Mouse (Mus musculus) heart, embryonic 13.5 days (tissue): ENCODE data around the gene Rpap3. TPM values are rescaled to one million over a fixed set of nuclear protein-coding genes. Genes with fewer than 3 reads are reported as not detected.

Experiments
- ATAC-seq: fragments of 200-750 bp; cut with Nextera tagmentation; 2 replicates; pipeline ENCODE4 v1.8.0; 2017; ENCODE audit warnings: moderate TSS enrichment; ENCODE audit not compliant: insufficient number of reproducible peaks, low FRiP score, low TSS enrichment; ENCODE audit errors: extremely low read depth
- H3K27ac ChIP-seq: fragments of 300-500 bp; sonication (generic); replicated peaks from 2 replicates; pipeline ENCODE4 v1.5.1; 2015; ENCODE audit warnings: moderate library complexity, mild to moderate bottlenecking, inconsistent platforms
- H3K27me3 ChIP-seq: fragments of 300-500 bp; sonication (generic); replicated peaks from 2 replicates; pipeline ENCODE4 v1.6.1; 2015; ENCODE audit warnings: mild to moderate bottlenecking, inconsistent platforms
- H3K36me3 ChIP-seq: fragments of 300-500 bp; sonication (generic); 2 replicates; pipeline ENCODE4 v1.6.1; 2015; ENCODE audit warnings: mild to moderate bottlenecking, inconsistent platforms
- H3K4me1 ChIP-seq: fragments of 300-500 bp; sonication (generic); 2 replicates; pipeline ENCODE4 v1.6.1; 2015; ENCODE audit warnings: inconsistent platforms
- H3K4me2 ChIP-seq: fragments of 300-500 bp; sonication (generic); 2 replicates; pipeline ENCODE4 v1.6.1; 2015; ENCODE audit warnings: inconsistent platforms, mild to moderate bottlenecking, moderate library complexity
- H3K4me3 ChIP-seq: fragments of 300-500 bp; sonication (generic); 2 replicates; pipeline ENCODE4 v1.5.1; 2015; ENCODE audit warnings: moderate library complexity, mild to moderate bottlenecking, inconsistent platforms
- H3K9ac ChIP-seq: fragments of 300-500 bp; sonication (generic); 2 replicates; pipeline ENCODE4 v1.6.1; 2015; ENCODE audit warnings: inconsistent platforms, mild to moderate bottlenecking, moderate library complexity
- H3K9me3 ChIP-seq: fragments of 300-500 bp; sonication (generic); 2 replicates; pipeline ENCODE4 v1.6.1; 2016; ENCODE audit warnings: inconsistent platforms
- WGBS: fragments of 180-500 bp; shearing (Covaris S2); methylation state at CpG from one replicate; pipeline ENCODE4 v1.1.7; 2015; ENCODE audit warnings: mixed read lengths; 5-methylcytosine and 5-hydroxymethylcytosine counted together
- polyA plus RNA-seq: library from polyadenylated mRNA; unstranded; fragments of >200 nt; fragmentation: Nextera tagmentation; extraction: Ambion mirVana; gene quantifications from 2 replicates; pipeline ENCODE4 v1.2.1, GENCODE M21; 2015

Rpap3 gene
- polyA plus RNA-seq, 1 experiment from 2014 or later: 17.9 TPM

- WGBS: 31% methylated on average over 7 of the region's 7 CpGs
- H3K27ac ChIP-seq: no peak overlapping the region
- ATAC-seq: no peak
Measured at GRCm38 (mm10) chr15:97667437-97667836, 38.2 kb downstream of the Rpap3 start.

GRCm38 (mm10) chr15:97666457-97666770 lies 39.2 kb downstream of the Rpap3 start:
- Histone ChIP-seq H3K9ac (no peak overlapping the region), H3K27me3 (no peaks in the 10 kb centered on the region), H3K27ac (no peak overlapping the region), H3K36me3 (no peaks in the 10 kb centered on the region), H3K4me3 (no peak overlapping the region), H3K4me1 (peaks cover 9% of the 10 kb centered on the region), H3K4me2 (no peak overlapping the region), H3K9me3 (no peaks in the 10 kb centered on the region)
- WGBS: 80% methylated on average over 10 of the region's 10 CpGs
- no peak for ATAC-seq

More at GRCm38 (mm10) chr15:97667437-97667836, 38.2 kb downstream of the Rpap3 start:
- peak overlapping the region; percentile 31; the same call in 1 of the 2 replicates for H3K4me2 ChIP-seq
- no peaks in the 10 kb centered on the region for H3K27me3 ChIP-seq
- no peak overlapping the region for H3K9ac ChIP-seq
- 0 out of 2 replicates have a peak, but pooled peaks cover 1% of the 10 kb centered on the region for H3K36me3 ChIP-seq
- H3K4me1 ChIP-seq: peaks cover 9% of the 10 kb centered on the region
- H3K9me3 ChIP-seq: no peaks in the 10 kb centered on the region
- no peak overlapping the region for H3K4me3 ChIP-seq

- Histone ChIP-seq H3K9me3 (no peaks in the 10 kb centered on the region), H3K4me2 (no peak overlapping the region), H3K4me1 (peaks cover 9% of the 10 kb centered on the region), H3K36me3 (no peaks in the 10 kb centered on the region), H3K4me3 (no peak overlapping the region), H3K9ac (no peak overlapping the region), H3K27me3 (0 out of 2 replicates have a peak, but pooled peaks cover under 1% of the 10 kb centered on the region), H3K27ac (no peak overlapping the region)
- ATAC-seq: no peak
- 65% methylated on average over 25 of the region's 25 CpGs for WGBS
Measured at GRCm38 (mm10) chr15:97665770-97666456, 39.7 kb downstream of the Rpap3 start.

GRCm38 (mm10) chr15:97664981-97665668 lies 40.5 kb downstream of the Rpap3 start:
- no peaks in the 10 kb centered on the region for H3K36me3 ChIP-seq
- H3K9me3 ChIP-seq: no peaks in the 10 kb centered on the region
- no peak for ATAC-seq
- H3K4me3 ChIP-seq: no peak overlapping the region
- 0 out of 2 replicates have a peak, but pooled peaks cover 3% of the 10 kb centered on the region for H3K27me3 ChIP-seq
- no peak overlapping the region for H3K27ac ChIP-seq
- WGBS: 56% methylated on average over 16 of the region's 16 CpGs
- H3K4me1 ChIP-seq: peaks cover 3% of the 10 kb centered on the region; the same call in 1 of the 2 replicates
- H3K4me2 ChIP-seq: no peak overlapping the region
- H3K9ac ChIP-seq: no peak overlapping the region

- Histone ChIP-seq H3K4me2 (peak overlapping the region; percentile 77), H3K36me3 (no peaks in the 10 kb centered on the region), H3K4me1 (no peaks in the 10 kb centered on the region), H3K27me3 (0 out of 2 replicates have a peak, but pooled peaks cover 3% of the 10 kb centered on the region), H3K27ac (no peak overlapping the region), H3K4me3 (peak overlapping the region; percentile 53), H3K9me3 (no peaks in the 10 kb centered on the region), H3K9ac (peak overlapping the region; percentile 73)
- ATAC-seq: no peak
- WGBS: 4% methylated on average over 19 of the region's 19 CpGs
Measured at GRCm38 (mm10) chr15:97663750-97664406, 41.7 kb downstream of the Rpap3 start.

- Histone ChIP-seq H3K36me3 (no peaks in the 10 kb centered on the region), H3K9ac (no peak overlapping the region), H3K27ac (no peak overlapping the region), H3K4me1 (no peaks in the 10 kb centered on the region), H3K4me2 (no peak overlapping the region; the same call in 1 of the 2 replicates), H3K4me3 (no peak overlapping the region), H3K9me3 (no peaks in the 10 kb centered on the region), H3K27me3 (0 out of 2 replicates have a peak, but pooled peaks cover 3% of the 10 kb centered on the region)
- 76% methylated on average over 8 of the region's 8 CpGs for WGBS
- no peak for ATAC-seq
Measured at GRCm38 (mm10) chr15:97658755-97659116, 46.9 kb downstream of the Rpap3 start.

GRCm38 (mm10) chr15:97657856-97658754 lies 47.5 kb downstream of the Rpap3 start:
- peak overlapping the region; percentile 42 for H3K4me2 ChIP-seq
- no peak overlapping the region for H3K4me3 ChIP-seq
- H3K4me1 ChIP-seq: no peaks in the 10 kb centered on the region
- 57% methylated on average over 26 of the region's 26 CpGs for WGBS
- peak overlapping the region; percentile 47; the same call in 1 of the 2 replicates for H3K9ac ChIP-seq
- no peak for ATAC-seq
- 0 out of 2 replicates have a peak, but pooled peaks cover 3% of the 10 kb centered on the region for H3K27me3 ChIP-seq
- H3K36me3 ChIP-seq: no peaks in the 10 kb centered on the region
- no peak overlapping the region for H3K27ac ChIP-seq
- H3K9me3 ChIP-seq: no peaks in the 10 kb centered on the region

- H3K36me3 ChIP-seq: no peaks in the 10 kb centered on the region
- H3K9ac ChIP-seq: no peak overlapping the region
- H3K27me3 ChIP-seq: 0 out of 2 replicates have a peak, but pooled peaks cover 3% of the 10 kb centered on the region
- H3K4me3 ChIP-seq: no peak overlapping the region
- no peak for ATAC-seq
- H3K9me3 ChIP-seq: no peaks in the 10 kb centered on the region
- no peak overlapping the region for H3K4me2 ChIP-seq
- 91% methylated on average over 14 of the region's 14 CpGs for whole genome bisulfite sequencing
- H3K27ac ChIP-seq: no peak overlapping the region
- no peaks in the 10 kb centered on the region for H3K4me1 ChIP-seq
Measured at GRCm38 (mm10) chr15:97657420-97657819, 48.2 kb downstream of the Rpap3 start.

GRCm38 (mm10) chr15:97649726-97650125 lies 55.9 kb downstream of the Rpap3 start:
- H3K9ac ChIP-seq: no peak overlapping the region
- ATAC-seq: no peak
- H3K4me3 ChIP-seq: no peak overlapping the region
- H3K9me3 ChIP-seq: no peaks in the 10 kb centered on the region
- H3K4me1 ChIP-seq: no peaks in the 10 kb centered on the region
- no peaks in the 10 kb centered on the region for H3K36me3 ChIP-seq
- WGBS: 61% methylated on average over 4 of the region's 4 CpGs
- H3K4me2 ChIP-seq: no peak overlapping the region
- no peaks in the 10 kb centered on the region for H3K27me3 ChIP-seq
- no peak overlapping the region for H3K27ac ChIP-seq

- no peak overlapping the region for H3K4me3 ChIP-seq
- no peak overlapping the region for H3K27ac ChIP-seq
- H3K9ac ChIP-seq: no peak overlapping the region
- no peak overlapping the region for H3K4me2 ChIP-seq
- 78% methylated on average over 18 of the region's 18 CpGs for WGBS
- H3K4me1 ChIP-seq: no peaks in the 10 kb centered on the region
- no peak for ATAC-seq
- no peaks in the 10 kb centered on the region for H3K36me3 ChIP-seq
- no peaks in the 10 kb centered on the region for H3K27me3 ChIP-seq
- H3K9me3 ChIP-seq: no peaks in the 10 kb centered on the region
Measured at GRCm38 (mm10) chr15:97648176-97648575, 57.4 kb downstream of the Rpap3 start.

- no peaks in the 10 kb centered on the region for H3K9me3 ChIP-seq
- H3K27ac ChIP-seq: no peak overlapping the region
- no peak overlapping the region for H3K9ac ChIP-seq
- no peak overlapping the region for H3K4me2 ChIP-seq
- ATAC-seq: no peak
- 52% methylated on average over 7 of the region's 7 CpGs for WGBS
- no peak overlapping the region for H3K4me3 ChIP-seq
- H3K27me3 ChIP-seq: no peaks in the 10 kb centered on the region
- H3K36me3 ChIP-seq: no peaks in the 10 kb centered on the region
- H3K4me1 ChIP-seq: no peaks in the 10 kb centered on the region
Measured at GRCm38 (mm10) chr15:97646426-97646825, 59.2 kb downstream of the Rpap3 start.
